Mouse (Mus musculus) embryonic fibroblast, embryonic 13.5 days (primary cell): Measurements from ENCODE around the gene Gas7.

Experiments
- CTCF ChIP-seq: IDR thresholded peaks from 2 replicates; pipeline ENCODE4 v1.5.1; 2011; ENCODE audit warnings: mild to moderate bottlenecking, control low read depth, low read length, moderate library complexity, borderline replicate concordance; ENCODE audit not compliant: insufficient read depth
- POLR2A ChIP-seq: IDR thresholded peaks from 2 replicates; pipeline ENCODE4 v1.6.1; 2011; ENCODE audit warnings: low read depth, mild to moderate bottlenecking, control low read depth, low read length, moderate library complexity

- TF ChIP-seq POLR2A: no peak
- no peak for TF ChIP-seq CTCF
Measured at GRCm38 (mm10) chr11:67651731-67652130, 196.5 kb downstream of the Gas7 start.
